Mouse (Mus musculus) thymus, adult 2 months (tissue): ENCODE data around the gene Inhbc. TPM values are rescaled to one million over a fixed set of nuclear protein-coding genes. Genes with fewer than 3 reads are reported as not detected.
A peak's percentile ranks its signal among the peaks of the same experiment; 100 is the strongest.

Experiments
- DNase-seq: peaks from one replicate; pipeline ENCODE4 v3.0.0; 2021
- H3K27ac ChIP-seq: fragments of 200-500 bp; 2 replicates; pipeline ENCODE4 v1.5.1; 2012; ENCODE audit warnings: low read length, control low read depth; ENCODE audit not compliant: control insufficient read depth, insufficient read depth
- H3K27me3 ChIP-seq: fragments of 200-500 bp; 2 replicates; pipeline ENCODE4 v1.6.1; 2012; ENCODE audit warnings: mild to moderate bottlenecking, low read length, moderate library complexity, mixed read lengths; ENCODE audit not compliant: control insufficient read depth, insufficient read depth
- H3K36me3 ChIP-seq: fragments of 200-500 bp; 2 replicates; pipeline ENCODE4 v1.6.1; 2012; ENCODE audit warnings: mild to moderate bottlenecking, low read length, moderate library complexity; ENCODE audit not compliant: control insufficient read depth, insufficient read depth
- H3K4me1 ChIP-seq: fragments of 200-500 bp; replicated peaks from 2 replicates; pipeline ENCODE4 v1.6.1; 2012; ENCODE audit warnings: low read length; ENCODE audit not compliant: control insufficient read depth, insufficient read depth
- H3K4me3 ChIP-seq: fragments of 200-500 bp; 2 replicates; pipeline ENCODE4 v1.5.1; 2012; ENCODE audit warnings: mild to moderate bottlenecking, low read length, control low read depth, moderate library complexity; ENCODE audit not compliant: control insufficient read depth, insufficient read depth
- CTCF ChIP-seq: fragments of 200-500 bp; IDR thresholded peaks from 2 replicates; pipeline ENCODE4 v1.5.1; 2012; ENCODE audit warnings: mild to moderate bottlenecking, control low read depth, low read length, moderate library complexity, borderline replicate concordance; ENCODE audit not compliant: control insufficient read depth, poor library complexity, insufficient read depth; ENCODE audit errors: extremely low read depth
- POLR2A ChIP-seq: fragments of 200-500 bp; IDR thresholded peaks from 2 replicates; pipeline ENCODE4 v1.6.1; 2012; ENCODE audit warnings: mild to moderate bottlenecking, low read length, control low read depth, moderate library complexity; ENCODE audit not compliant: control insufficient read depth, poor library complexity, insufficient read depth; ENCODE audit errors: extremely low read depth
- WGBS: fragments of 180-500 bp; shearing (Covaris S2); methylation state at CpG from one replicate; pipeline ENCODE4 v1.1.7; 2018; 5-methylcytosine and 5-hydroxymethylcytosine counted together
- polyA plus RNA-seq: library from polyadenylated mRNA; depleted of rRNA; stranded (reverse); fragments of >200 nt; gene quantifications from 2 replicates; pipeline ENCODE4 v1.2.3, GENCODE M21; 2012

Gene Inhbc
- polyA plus RNA-seq, 1 experiment, result not detected

- WGBS, result 97% methylated on average over 6 of the region's 6 CpGs
- H3K27me3 ChIP-seq, result no peaks in the 10 kb centered on the region
- no peaks in the 10 kb centered on the region for H3K4me1 ChIP-seq
- no peaks in the 10 kb centered on the region; the same call in 1 of the 2 replicates for H3K36me3 ChIP-seq
- H3K4me3 ChIP-seq, result no peak overlapping the region
- H3K27ac ChIP-seq, result no peak overlapping the region
- TF ChIP-seq CTCF (no peak), POLR2A (no peak)
- no peak for DNase-seq
Observed at GRCm38 (mm10) chr10:127391774-127392173, 21.5 kb upstream of the Inhbc start.

- Histone ChIP-seq H3K27me3 (no peaks in the 10 kb centered on the region), H3K4me1 (peaks cover 2% of the 10 kb centered on the region; the same call in 1 of the 2 replicates), H3K27ac (no peak overlapping the region), H3K4me3 (no peak overlapping the region), H3K36me3 (no peaks in the 10 kb centered on the region)
- no peak for DNase-seq
- 76% methylated on average over 2 of the region's 2 CpGs for WGBS
- TF ChIP-seq CTCF (no peak), POLR2A (no peak)
Observed at GRCm38 (mm10) chr10:127381743-127382134, 11.5 kb upstream of the Inhbc start.

GRCm38 (mm10) chr10:127380767-127381742, 10.8 kb upstream of the Inhbc start:
- TF ChIP-seq POLR2A, result no peak
- no peak for TF ChIP-seq CTCF
- Histone ChIP-seq H3K4me1 (peaks cover 2% of the 10 kb centered on the region; the same call in 1 of the 2 replicates), H3K4me3 (peak overlapping the region; percentile 73), H3K36me3 (no peaks in the 10 kb centered on the region), H3K27ac (no peak overlapping the region), H3K27me3 (no peaks in the 10 kb centered on the region)
- peak; percentile 67 for DNase-seq
- 18% methylated on average over 76 of the region's 79 CpGs for WGBS

GRCm38 (mm10) chr10:127380251-127380691, 10.0 kb upstream of the Inhbc start, which contains the start of gene R3hdm2:
Gene R3hdm2, plus strand, starts transcription at chr10:127380327.
- no peaks in the 10 kb centered on the region for H3K27me3 ChIP-seq

GRCm38 (mm10) chr10:127379654-127380053, 9.4 kb upstream of the Inhbc start:
- DNase-seq, result no peak
- no peak overlapping the region for H3K4me3 ChIP-seq
- no peaks in the 10 kb centered on the region for H3K27me3 ChIP-seq
- 89% methylated on average over 8 of the region's 8 CpGs for WGBS
- no peak overlapping the region for H3K27ac ChIP-seq
- H3K4me1 ChIP-seq, result peaks cover 2% of the 10 kb centered on the region; the same call in 1 of the 2 replicates
- H3K36me3 ChIP-seq, result no peaks in the 10 kb centered on the region
- TF ChIP-seq CTCF (no peak), POLR2A (no peak)

More at GRCm38 (mm10) chr10:127380251-127380691, 10.0 kb upstream of the Inhbc start, which contains the start of gene R3hdm2:
- DNase-seq, result peak; percentile 89
- Histone ChIP-seq H3K4me3 (peak within 1 kb of the TSS; percentile 73), H3K4me1 (peaks cover 2% of the 10 kb centered on the region; the same call in 1 of the 2 replicates), H3K27ac (no peak within 1 kb of the TSS), H3K36me3 (no peaks in the 10 kb centered on the region)
- peak; percentile 54; the same call in 1 of the 2 replicates for TF ChIP-seq POLR2A
- peak; percentile 49; the same call in 1 of the 2 replicates for TF ChIP-seq CTCF
- WGBS, result under 1% methylated on average over 53 of the region's 53 CpGs

GRCm38 (mm10) chr10:127377700-127378099, 7.5 kb upstream of the Inhbc start:
- Histone ChIP-seq H3K4me1 (peaks cover 2% of the 10 kb centered on the region; the same call in 1 of the 2 replicates), H3K4me3 (no peak overlapping the region), H3K27ac (no peak overlapping the region), H3K27me3 (no peaks in the 10 kb centered on the region), H3K36me3 (no peaks in the 10 kb centered on the region)
- WGBS, result 93% methylated on average over 3 of the region's 3 CpGs
- TF ChIP-seq CTCF, result no peak
- TF ChIP-seq POLR2A, result no peak
- no peak for DNase-seq
